Mouse (Mus musculus) heart, embryonic 12.5 days (tissue): ENCODE data around the gene Nup85. TPM values are rescaled to one million over a fixed set of nuclear protein-coding genes. Genes with fewer than 3 reads are reported as not detected.
"Not testable (repeated sequence)": the region's sequence is repeated elsewhere in the genome, so short reads cannot be mapped to it uniquely, and the experiment has no call there.

ENCODE experiments used
- ATAC-seq: fragments of 200-750 bp; cut with Nextera tagmentation; 2 replicates; pipeline ENCODE4 v1.8.0; 2017; ENCODE audit warnings: moderate TSS enrichment, moderate library complexity; ENCODE audit not compliant: insufficient number of reproducible peaks, low FRiP score
- H3K27ac ChIP-seq: fragments of 300-500 bp; sonication (generic); 2 replicates; pipeline ENCODE4 v1.5.1; 2016; ENCODE audit warnings: mild to moderate bottlenecking, moderate library complexity; ENCODE audit not compliant: poor library complexity, severe bottlenecking
- H3K27me3 ChIP-seq: fragments of 300-500 bp; sonication (generic); replicated peaks from 2 replicates; pipeline ENCODE4 v1.6.1; 2016; ENCODE audit warnings: mild to moderate bottlenecking, moderate library complexity
- H3K36me3 ChIP-seq: fragments of 300-500 bp; sonication (generic); 2 replicates; pipeline ENCODE4 v1.6.1; 2016; ENCODE audit warnings: mild to moderate bottlenecking, moderate library complexity
- H3K4me1 ChIP-seq: fragments of 300-500 bp; sonication (generic); replicated peaks from 2 replicates; pipeline ENCODE4 v1.6.1; 2016; ENCODE audit warnings: mild to moderate bottlenecking
- H3K4me2 ChIP-seq: fragments of 300-500 bp; sonication (generic); 2 replicates; pipeline ENCODE4 v1.6.1; 2016; ENCODE audit warnings: mild to moderate bottlenecking, moderate library complexity
- H3K4me3 ChIP-seq: fragments of 300-500 bp; sonication (generic); 2 replicates; pipeline ENCODE4 v1.5.1; 2016; ENCODE audit warnings: mild to moderate bottlenecking
- H3K9ac ChIP-seq: fragments of 300-500 bp; sonication (generic); 2 replicates; pipeline ENCODE4 v1.6.1; 2016; ENCODE audit warnings: mild to moderate bottlenecking, moderate library complexity
- H3K9me3 ChIP-seq: fragments of 300-500 bp; sonication (generic); replicated peaks from 2 replicates; pipeline ENCODE4 v1.6.1; 2016; ENCODE audit warnings: mild to moderate bottlenecking, moderate library complexity
- WGBS: fragments of 180-500 bp; shearing (Covaris S2); methylation state at CpG from one replicate; pipeline ENCODE4 v1.1.7; 2016; 5-methylcytosine and 5-hydroxymethylcytosine counted together
- polyA plus RNA-seq: library from polyadenylated mRNA; unstranded; fragments of >200 nt; fragmentation: Nextera tagmentation; extraction: Ambion mirVana; gene quantifications from 2 replicates; pipeline ENCODE4 v1.2.1, GENCODE M21; 2016

Gene Nup85
- 117 and 132 TPM in 2 replicates for polyA plus RNA-seq

GRCm38 (mm10) chr11:115564064-115564809, at the start of gene Nup85:
Gene Nup85 (plus strand): TSS chr11:115564434.
- peak within 1 kb of the TSS; percentile 90 for H3K4me3 ChIP-seq
- peaks cover 9% of the 10 kb centered on the region for H3K4me1 ChIP-seq
- H3K9ac ChIP-seq = peak within 1 kb of the TSS; percentile 80
- under 1% methylated on average over 42 of the region's 42 CpGs for WGBS
- no peaks in the 10 kb centered on the region for H3K9me3 ChIP-seq
- H3K27me3 ChIP-seq = no peaks in the 10 kb centered on the region
- peak within 1 kb of the TSS; percentile 61 for H3K27ac ChIP-seq
- peak; percentile 90 for ATAC-seq
- H3K36me3 ChIP-seq = peaks cover 36% of the 10 kb centered on the region
- H3K4me2 ChIP-seq = peak within 1 kb of the TSS; percentile 82

GRCm38 (mm10) chr11:115515021-115515420, 49.2 kb upstream of the Nup85 start:
- no peaks in the 10 kb centered on the region for H3K27me3 ChIP-seq
- 69% methylated on average over 6 of the region's 6 CpGs for WGBS
- no peak overlapping the region for H3K9ac ChIP-seq
- H3K4me2 ChIP-seq = no peak overlapping the region
- no peaks in the 10 kb centered on the region for H3K9me3 ChIP-seq
- no peak for ATAC-seq
- no peak overlapping the region for H3K27ac ChIP-seq
- no peaks in the 10 kb centered on the region for H3K36me3 ChIP-seq
- H3K4me1 ChIP-seq = peaks cover 45% of the 10 kb centered on the region
- H3K4me3 ChIP-seq = no peak overlapping the region

- WGBS = 71% methylated on average over 5 of the region's 5 CpGs
Measured at GRCm38 (mm10) chr11:115516942-115517341, 47.3 kb upstream of the Nup85 start.

GRCm38 (mm10) chr11:115518693-115519092, 45.5 kb upstream of the Nup85 start:
- Histone ChIP-seq H3K27me3 (no peaks in the 10 kb centered on the region), H3K9ac (no peak overlapping the region), H3K4me2 (no peak overlapping the region), H3K4me1 (peaks cover 24% of the 10 kb centered on the region), H3K4me3 (no peak overlapping the region), H3K36me3 (peaks cover 18% of the 10 kb centered on the region), H3K27ac (no peak overlapping the region), H3K9me3 (no peaks in the 10 kb centered on the region)
- ATAC-seq = no peak
- 52% methylated on average over 9 of the region's 9 CpGs for WGBS

More at GRCm38 (mm10) chr11:115516942-115517341, 47.3 kb upstream of the Nup85 start:
- Histone ChIP-seq H3K36me3 (peaks cover 8% of the 10 kb centered on the region; the same call in 1 of the 2 replicates), H3K4me3 (no peak overlapping the region), H3K4me1 (peaks cover 36% of the 10 kb centered on the region), H3K9me3 (no peaks in the 10 kb centered on the region), H3K4me2 (no peak overlapping the region), H3K27ac (no peak overlapping the region), H3K9ac (no peak overlapping the region), H3K27me3 (no peaks in the 10 kb centered on the region)
- no peak for ATAC-seq

- 84% methylated on average over 3 of the region's 3 CpGs for WGBS
- Histone ChIP-seq H3K27ac (no peak overlapping the region), H3K4me1 (peaks cover 24% of the 10 kb centered on the region), H3K4me2 (no peak overlapping the region), H3K27me3 (no peaks in the 10 kb centered on the region), H3K4me3 (no peak overlapping the region), H3K9me3 (no peaks in the 10 kb centered on the region), H3K9ac (no peak overlapping the region), H3K36me3 (peaks cover 25% of the 10 kb centered on the region)
- ATAC-seq = no peak
Measured at GRCm38 (mm10) chr11:115519581-115519980, 44.7 kb upstream of the Nup85 start.

GRCm38 (mm10) chr11:115520218-115520617, 44.0 kb upstream of the Nup85 start:
- H3K4me2 ChIP-seq = peak overlapping the region; percentile 7; the same call in 1 of the 2 replicates
- WGBS = 76% methylated on average over 2 of the region's 2 CpGs
- H3K27ac ChIP-seq = peak overlapping the region; percentile 68

GRCm38 (mm10) chr11:115521080-115521479, 43.2 kb upstream of the Nup85 start:
- H3K9me3 ChIP-seq = no peaks in the 10 kb centered on the region
- H3K4me3 ChIP-seq = no peak overlapping the region
- peaks cover 40% of the 10 kb centered on the region for H3K36me3 ChIP-seq
- no peaks in the 10 kb centered on the region for H3K27me3 ChIP-seq
- ATAC-seq = no peak
- 71% methylated on average over 4 of the region's 4 CpGs for WGBS
- peaks cover 21% of the 10 kb centered on the region for H3K4me1 ChIP-seq
- H3K27ac ChIP-seq = peak overlapping the region; percentile 68; the same call in 1 of the 2 replicates
- no peak overlapping the region for H3K9ac ChIP-seq
- no peak overlapping the region for H3K4me2 ChIP-seq

More at GRCm38 (mm10) chr11:115520218-115520617, 44.0 kb upstream of the Nup85 start:
- Histone ChIP-seq H3K9me3 (no peaks in the 10 kb centered on the region), H3K4me3 (no peak overlapping the region), H3K4me1 (peaks cover 21% of the 10 kb centered on the region), H3K36me3 (peaks cover 31% of the 10 kb centered on the region), H3K9ac (no peak overlapping the region), H3K27me3 (no peaks in the 10 kb centered on the region)
- no peak for ATAC-seq

GRCm38 (mm10) chr11:115522238-115522637, 42.0 kb upstream of the Nup85 start:
- WGBS = 90% methylated on average over 2 of the region's 2 CpGs
- Histone ChIP-seq H3K4me1 (peaks cover 21% of the 10 kb centered on the region), H3K4me3 (no peak overlapping the region), H3K9me3 (no peaks in the 10 kb centered on the region), H3K27me3 (no peaks in the 10 kb centered on the region), H3K9ac (no peak overlapping the region), H3K27ac (no peak overlapping the region), H3K36me3 (peaks cover 51% of the 10 kb centered on the region), H3K4me2 (no peak overlapping the region)
- no peak for ATAC-seq

GRCm38 (mm10) chr11:115522703-115523102, 41.5 kb upstream of the Nup85 start:
- Histone ChIP-seq H3K9me3 (no peaks in the 10 kb centered on the region), H3K36me3 (peaks cover 56% of the 10 kb centered on the region), H3K27me3 (no peaks in the 10 kb centered on the region), H3K4me1 (peaks cover 21% of the 10 kb centered on the region), H3K4me3 (no peak overlapping the region), H3K27ac (no peak overlapping the region), H3K9ac (no peak overlapping the region), H3K4me2 (no peak overlapping the region)
- no peak for ATAC-seq
- 83% methylated on average over 2 of the region's 2 CpGs for WGBS

- not testable (repeated sequence) for H3K9ac ChIP-seq, ATAC-seq, H3K4me1 ChIP-seq, H3K4me3 ChIP-seq, H3K27ac ChIP-seq, H3K9me3 ChIP-seq, H3K27me3 ChIP-seq, H3K4me2 ChIP-seq
- H3K36me3 ChIP-seq = peaks cover 79% of the 10 kb centered on the region
- 84% methylated on average over 3 of the region's 3 CpGs for WGBS
Measured at GRCm38 (mm10) chr11:115526446-115526845, 37.8 kb upstream of the Nup85 start.

GRCm38 (mm10) chr11:115534759-115535371, 29.4 kb upstream of the Nup85 start:
- Histone ChIP-seq H3K4me2 (peak overlapping the region; percentile 86), H3K27ac (peak overlapping the region; percentile 100)
- WGBS = 5% methylated on average over 11 of the region's 11 CpGs

More at GRCm38 (mm10) chr11:115534759-115535371, 29.4 kb upstream of the Nup85 start:
- H3K9ac ChIP-seq = peak overlapping the region; percentile 100
- H3K4me1 ChIP-seq = peaks cover 8% of the 10 kb centered on the region; the same call in 1 of the 2 replicates
- H3K9me3 ChIP-seq = no peaks in the 10 kb centered on the region
- H3K27me3 ChIP-seq = no peaks in the 10 kb centered on the region
- H3K36me3 ChIP-seq = peaks cover 35% of the 10 kb centered on the region
- H3K4me3 ChIP-seq = peak overlapping the region; percentile 100
- ATAC-seq = no peak
